Mouse (Mus musculus) neural tube, embryonic 12.5 days (tissue): Measurements from ENCODE around the gene Mindy1. TPM values are rescaled to one million over a fixed set of nuclear protein-coding genes. Genes with fewer than 3 reads are reported as not detected.
A peak's percentile ranks its signal among the peaks of the same experiment; 100 is the strongest.

Experiments
- ATAC-seq: fragments of 200-750 bp; cut with Nextera tagmentation; 2 replicates; pipeline ENCODE4 v1.8.0; 2017; ENCODE audit warnings: low read depth, mild to moderate bottlenecking, moderate TSS enrichment, moderate library complexity; ENCODE audit not compliant: low FRiP score
- H3K27ac ChIP-seq: fragments of 300-500 bp; sonication (generic); 2 replicates; pipeline ENCODE4 v1.5.1; 2016
- H3K27me3 ChIP-seq: fragments of 300-500 bp; sonication (generic); replicated peaks from 2 replicates; pipeline ENCODE4 v1.6.1; 2016; ENCODE audit warnings: mild to moderate bottlenecking
- H3K36me3 ChIP-seq: fragments of 300-500 bp; sonication (generic); 2 replicates; pipeline ENCODE4 v1.6.1; 2016; ENCODE audit warnings: mild to moderate bottlenecking
- H3K4me1 ChIP-seq: fragments of 300-500 bp; sonication (generic); 2 replicates; pipeline ENCODE4 v1.6.1; 2016
- H3K4me2 ChIP-seq: fragments of 300-500 bp; sonication (generic); replicated peaks from 2 replicates; pipeline ENCODE4 v1.6.1; 2016; ENCODE audit warnings: mild to moderate bottlenecking
- H3K4me3 ChIP-seq: fragments of 300-500 bp; sonication (generic); 2 replicates; pipeline ENCODE4 v1.5.1; 2016
- H3K9ac ChIP-seq: fragments of 300-500 bp; sonication (generic); 2 replicates; pipeline ENCODE4 v1.6.1; 2016; ENCODE audit warnings: mild to moderate bottlenecking
- H3K9me3 ChIP-seq: fragments of 300-500 bp; sonication (generic); 2 replicates; pipeline ENCODE4 v1.6.1; 2016; ENCODE audit warnings: mild to moderate bottlenecking
- WGBS: fragments of 180-500 bp; shearing (Covaris S2); methylation state at CpG from one replicate; pipeline ENCODE4 v1.1.7; 2016; 5-methylcytosine and 5-hydroxymethylcytosine counted together
- polyA plus RNA-seq: library from polyadenylated mRNA; unstranded; fragments of >200 nt; fragmentation: Nextera tagmentation; extraction: Ambion mirVana; gene quantifications from 2 replicates; pipeline ENCODE4 v1.2.1, GENCODE M21; 2016

Mindy1 gene
- polyA plus RNA-seq, 1 experiment from 2014 or later: 51.5 TPM

- H3K36me3 ChIP-seq: peaks cover 37% of the 10 kb centered on the region
- H3K4me2 ChIP-seq: no peak overlapping the region
- H3K9ac ChIP-seq: no peak overlapping the region
- H3K9me3 ChIP-seq: no peaks in the 10 kb centered on the region
- H3K4me1 ChIP-seq: peaks cover 17% of the 10 kb centered on the region
- H3K4me3 ChIP-seq: no peak overlapping the region
- ATAC-seq: no peak
- H3K27me3 ChIP-seq: no peaks in the 10 kb centered on the region
- no peak overlapping the region for H3K27ac ChIP-seq
- WGBS: 89% methylated on average over 7 of the region's 7 CpGs
These were observed 5.4 kb downstream of the Mindy1 start for GRCm38 (mm10) chr3:95286510-95286909.

GRCm38 (mm10) chr3:95287541-95287940 is 6.4 kb downstream of the Mindy1 start:
- ATAC-seq: no peak
- Histone ChIP-seq H3K4me2 (no peak overlapping the region), H3K4me3 (no peak overlapping the region), H3K9ac (no peak overlapping the region), H3K27me3 (no peaks in the 10 kb centered on the region), H3K36me3 (peaks cover 43% of the 10 kb centered on the region), H3K27ac (no peak overlapping the region), H3K4me1 (peaks cover 17% of the 10 kb centered on the region), H3K9me3 (no peaks in the 10 kb centered on the region)
- 87% methylated on average over 3 of the region's 3 CpGs for WGBS

- WGBS: 93% methylated on average over 4 of the region's 4 CpGs
- Histone ChIP-seq H3K9ac (no peak overlapping the region), H3K9me3 (no peaks in the 10 kb centered on the region), H3K27ac (no peak overlapping the region), H3K4me1 (0 out of 2 replicates have a peak, but pooled peaks cover 8% of the 10 kb centered on the region), H3K4me3 (no peak overlapping the region), H3K27me3 (no peaks in the 10 kb centered on the region), H3K4me2 (no peak overlapping the region), H3K36me3 (peaks cover 60% of the 10 kb centered on the region)
- ATAC-seq: no peak
These were observed 8.3 kb downstream of the Mindy1 start for GRCm38 (mm10) chr3:95289419-95289818.

GRCm38 (mm10) chr3:95290156-95290555 is 9.0 kb downstream of the Mindy1 start:
- Histone ChIP-seq H3K4me1 (0 out of 2 replicates have a peak, but pooled peaks cover under 1% of the 10 kb centered on the region), H3K36me3 (peaks cover 68% of the 10 kb centered on the region), H3K9ac (no peak overlapping the region), H3K4me3 (no peak overlapping the region), H3K9me3 (no peaks in the 10 kb centered on the region), H3K27me3 (no peaks in the 10 kb centered on the region), H3K27ac (no peak overlapping the region), H3K4me2 (no peak overlapping the region)
- no peak for ATAC-seq
- 82% methylated on average over 6 of the region's 6 CpGs for WGBS

GRCm38 (mm10) chr3:95291041-95291440 is 9.9 kb downstream of the Mindy1 start:
- H3K4me2 ChIP-seq: no peak overlapping the region
- no peaks in the 10 kb centered on the region for H3K4me1 ChIP-seq
- no peak overlapping the region for H3K9ac ChIP-seq
- ATAC-seq: no peak
- peaks cover 74% of the 10 kb centered on the region for H3K36me3 ChIP-seq
- H3K27ac ChIP-seq: no peak overlapping the region
- no peaks in the 10 kb centered on the region for H3K27me3 ChIP-seq
- no peaks in the 10 kb centered on the region for H3K9me3 ChIP-seq
- no peak overlapping the region for H3K4me3 ChIP-seq
- 90% methylated on average over 4 of the region's 4 CpGs for WGBS

GRCm38 (mm10) chr3:95292899-95293298 is 11.8 kb downstream of the Mindy1 start:
- H3K27ac ChIP-seq: no peak overlapping the region
- no peaks in the 10 kb centered on the region for H3K4me1 ChIP-seq
- no peak overlapping the region for H3K4me2 ChIP-seq
- no peak for ATAC-seq
- H3K9me3 ChIP-seq: no peaks in the 10 kb centered on the region
- 83% methylated on average over 2 of the region's 2 CpGs for WGBS
- no peak overlapping the region for H3K4me3 ChIP-seq
- no peak overlapping the region for H3K9ac ChIP-seq
- peaks cover 80% of the 10 kb centered on the region for H3K36me3 ChIP-seq
- no peaks in the 10 kb centered on the region for H3K27me3 ChIP-seq

GRCm38 (mm10) chr3:95293537-95293936 is 12.4 kb downstream of the Mindy1 start:
- no peak for ATAC-seq
- H3K27ac ChIP-seq: no peak overlapping the region
- H3K27me3 ChIP-seq: no peaks in the 10 kb centered on the region
- H3K4me2 ChIP-seq: no peak overlapping the region
- no peak overlapping the region for H3K9ac ChIP-seq
- peaks cover 74% of the 10 kb centered on the region for H3K36me3 ChIP-seq
- H3K4me3 ChIP-seq: no peak overlapping the region
- no peaks in the 10 kb centered on the region for H3K9me3 ChIP-seq
- no peaks in the 10 kb centered on the region for H3K4me1 ChIP-seq
- 88% methylated on average over 11 of the region's 11 CpGs for WGBS

- WGBS: 90% methylated on average over 7 of the region's 7 CpGs
- no peaks in the 10 kb centered on the region for H3K9me3 ChIP-seq
- H3K27ac ChIP-seq: no peak overlapping the region
- ATAC-seq: no peak
- no peak overlapping the region for H3K4me3 ChIP-seq
- H3K36me3 ChIP-seq: peaks cover 70% of the 10 kb centered on the region
- H3K4me1 ChIP-seq: no peaks in the 10 kb centered on the region
- no peaks in the 10 kb centered on the region for H3K27me3 ChIP-seq
- H3K4me2 ChIP-seq: no peak overlapping the region
- no peak overlapping the region for H3K9ac ChIP-seq
These were observed 13.2 kb downstream of the Mindy1 start for GRCm38 (mm10) chr3:95294316-95294715.

- no peaks in the 10 kb centered on the region for H3K9me3 ChIP-seq
- no peak for ATAC-seq
- H3K36me3 ChIP-seq: peaks cover 66% of the 10 kb centered on the region
- no peak overlapping the region for H3K9ac ChIP-seq
- H3K27ac ChIP-seq: no peak overlapping the region
- no peaks in the 10 kb centered on the region for H3K27me3 ChIP-seq
- H3K4me1 ChIP-seq: no peaks in the 10 kb centered on the region
- H3K4me2 ChIP-seq: no peak overlapping the region
- 91% methylated on average over 5 of the region's 5 CpGs for WGBS
- H3K4me3 ChIP-seq: no peak overlapping the region
These were observed 13.6 kb downstream of the Mindy1 start for GRCm38 (mm10) chr3:95294718-95295117.

- H3K27me3 ChIP-seq: no peaks in the 10 kb centered on the region
- 0 out of 2 replicates have a peak, but pooled peaks have one; percentile 2 for ATAC-seq
- no peak overlapping the region for H3K27ac ChIP-seq
- WGBS: 80% methylated on average over 11 of the region's 11 CpGs
- no peaks in the 10 kb centered on the region for H3K9me3 ChIP-seq
- no peak overlapping the region for H3K4me3 ChIP-seq
- H3K36me3 ChIP-seq: peaks cover 58% of the 10 kb centered on the region
- no peak overlapping the region for H3K4me2 ChIP-seq
- H3K9ac ChIP-seq: no peak overlapping the region
- H3K4me1 ChIP-seq: no peaks in the 10 kb centered on the region
These were observed 14.4 kb downstream of the Mindy1 start for GRCm38 (mm10) chr3:95295321-95296102.

- Histone ChIP-seq H3K27me3 (no peaks in the 10 kb centered on the region), H3K9me3 (no peaks in the 10 kb centered on the region), H3K4me3 (no peak overlapping the region), H3K9ac (no peak overlapping the region), H3K36me3 (peaks cover 53% of the 10 kb centered on the region), H3K27ac (no peak overlapping the region), H3K4me1 (no peaks in the 10 kb centered on the region), H3K4me2 (no peak overlapping the region)
- no peak for ATAC-seq
- 7% methylated on average over 5 of the region's 5 CpGs for WGBS
These were observed 14.9 kb downstream of the Mindy1 start for GRCm38 (mm10) chr3:95296103-95296469.

- Histone ChIP-seq H3K9ac (no peak overlapping the region), H3K4me2 (no peak overlapping the region), H3K27me3 (no peaks in the 10 kb centered on the region), H3K4me3 (no peak overlapping the region), H3K36me3 (peaks cover 43% of the 10 kb centered on the region), H3K9me3 (no peaks in the 10 kb centered on the region), H3K27ac (no peak overlapping the region), H3K4me1 (no peaks in the 10 kb centered on the region)
- no peak for ATAC-seq
- 94% methylated on average over 7 of the region's 7 CpGs for WGBS
These were observed 16.9 kb downstream of the Mindy1 start for GRCm38 (mm10) chr3:95298018-95298417.

- no peak overlapping the region for H3K4me2 ChIP-seq
- no peaks in the 10 kb centered on the region for H3K9me3 ChIP-seq
- no peaks in the 10 kb centered on the region for H3K4me1 ChIP-seq
- no peak overlapping the region for H3K27ac ChIP-seq
- H3K4me3 ChIP-seq: no peak overlapping the region
- WGBS: 87% methylated on average over 3 of the region's 3 CpGs
- H3K27me3 ChIP-seq: no peaks in the 10 kb centered on the region
- H3K9ac ChIP-seq: no peak overlapping the region
- H3K36me3 ChIP-seq: peaks cover 15% of the 10 kb centered on the region
- ATAC-seq: no peak
These were observed 20.2 kb downstream of the Mindy1 start for GRCm38 (mm10) chr3:95301204-95301796.
